In the genomic region with DNA sequence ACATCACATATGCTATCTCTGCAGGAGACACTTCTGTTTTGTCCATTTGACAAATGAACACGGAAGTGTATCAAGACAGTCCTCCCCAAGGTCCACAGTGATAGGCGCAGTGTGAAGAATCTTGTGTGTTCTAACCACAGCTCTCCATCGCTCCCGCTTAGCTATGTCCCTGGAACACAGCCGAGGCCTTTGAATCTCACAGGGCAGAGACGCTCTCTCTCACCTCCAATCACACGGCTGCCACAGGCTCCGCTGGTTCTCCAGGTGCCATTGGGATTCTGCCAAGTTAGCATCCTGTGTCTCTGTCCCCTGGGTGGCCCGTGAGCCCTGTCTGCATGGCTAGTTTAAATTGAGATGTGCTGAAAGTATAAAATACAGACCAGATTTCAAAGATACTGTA, we compare ENCODE assay signal across 19 mouse cellular contexts. TPM values are rescaled to one million over a fixed set of nuclear protein-coding genes. Genes with fewer than 3 reads are reported as not detected.
"Had no signal": no experiment of that assay in that cellular context is flagged by ENCODE, and none has a peak within 500 bp of the region (broad histone marks: within the 10 kb centered on the region; RNA-seq: fewer than 3 reads in every experiment).

No protein-coding gene starts in this region.

- H3K36me3 ChIP-seq: limb, embryonic 12.5 days; liver, embryonic 13.5 days; lung, embryonic 15.5 days; midbrain, embryonic 15.5 days; neural tube, embryonic 12.5 days; stomach, embryonic 15.5 days had no signal

- ATAC-seq: liver, postnatal 0 days; midbrain, embryonic 15.5 days had no signal

- H3K27me3 ChIP-seq: limb, embryonic 12.5 days; lung, embryonic 15.5 days; midbrain, embryonic 15.5 days; neural tube, embryonic 12.5 days; stomach, embryonic 15.5 days had no signal

- H3K27ac ChIP-seq: left cerebral cortex, adult 2 months; limb, embryonic 12.5 days; liver, embryonic 13.5 days; lung, embryonic 15.5 days; macrophage; midbrain, embryonic 15.5 days; neural tube, embryonic 12.5 days; stomach, embryonic 15.5 days had no signal

- H3K4me3 ChIP-seq: left cerebral cortex, adult 2 months; limb, embryonic 12.5 days; liver, embryonic 13.5 days; lung, embryonic 15.5 days; megakaryocyte, embryonic 14.5 days; midbrain, embryonic 15.5 days; neural tube, embryonic 12.5 days; stomach, embryonic 15.5 days had no signal

- H3K9ac ChIP-seq: limb, embryonic 12.5 days; liver, embryonic 13.5 days; liver, postnatal 0 days; lung, embryonic 15.5 days; midbrain, embryonic 15.5 days; neural tube, embryonic 12.5 days; stomach, embryonic 15.5 days had no signal

- H3K4me1 ChIP-seq: limb, embryonic 12.5 days; liver, embryonic 13.5 days; lung, embryonic 15.5 days; megakaryocyte, embryonic 14.5 days; midbrain, embryonic 15.5 days; neural tube, embryonic 12.5 days; stomach, embryonic 15.5 days had no signal

- H3K4me2 ChIP-seq: limb, embryonic 12.5 days; liver, embryonic 13.5 days; lung, embryonic 15.5 days; midbrain, embryonic 11.5 days; midbrain, embryonic 15.5 days; neural tube, embryonic 12.5 days; stomach, embryonic 15.5 days had no signal

- DNase-seq: kidney, postnatal 25 days; liver; liver, embryonic 13.5 days; liver, postnatal 0 days; lung, postnatal 14 days; retina, postnatal 1 day; right cerebral cortex, postnatal 4 days; spleen, adult 18-20 months; thymus, adult 2 months; thymus, postnatal 36 days had no signal

- H3K9me3 ChIP-seq: liver, embryonic 13.5 days; lung, embryonic 15.5 days; midbrain, embryonic 15.5 days; neural tube, embryonic 12.5 days; stomach, embryonic 15.5 days had no signal

RNA-seq across cellular contexts. Expression of gene Dmrtb1, which starts 15.2 kb away (rescaled TPM):
- polyA plus RNA-seq: liver, embryonic 13.5 days; liver, postnatal 0 days; lung, embryonic 15.5 days; macrophage had no signal
